Mouse (Mus musculus): ENCODE measurements around the gene Maneal. TPM values are rescaled to one million over a fixed set of nuclear protein-coding genes. Genes with fewer than 3 reads are reported as not detected.

Maneal gene
- total and polyA plus RNA-seq, 3 experiments, result 0.08 TPM; not detected in 2

- Histone ChIP-seq H3K79me2 (ENCODE audit: control insufficient read depth, insufficient read depth, low read length, poor library complexity) (no peaks in the 10 kb centered on the region), H3K4me1 (ENCODE audit: control insufficient read depth in 1 of 2, insufficient read depth in 2 of 2, low read length in 2 of 2) (no peaks in the 10 kb centered on the region), H3K4me3 (ENCODE audit: control insufficient read depth in 1 of 2, insufficient read depth in 1 of 2, low read depth in 2 of 2, low read length in 2 of 2) (no peak overlapping the region), H3K36me3 (ENCODE audit: control insufficient read depth in 1 of 2, insufficient read depth in 2 of 2, low read length in 2 of 2) (no peaks in the 10 kb centered on the region), H3K9ac (ENCODE audit: control insufficient read depth, low read depth, low read length, poor library complexity, severe bottlenecking) (no peak overlapping the region), H3K27ac (ENCODE audit: control insufficient read depth, low read depth, low read length) (no peak overlapping the region), H3K9me3 (replicated peaks; ENCODE audit: insufficient read depth, low read length) (no peaks in the 10 kb centered on the region), H3K27me3 (ENCODE audit: control insufficient read depth in 1 of 2, insufficient read depth in 2 of 2, low read length in 2 of 2) (no peaks in the 10 kb centered on the region)
- no peak for TF ChIP-seq MXI1 (IDR thresholded peaks at IDR 0.05; ENCODE audit: low read depth, low read length)
- TF ChIP-seq UBTF (IDR thresholded peaks at IDR 0.05; ENCODE audit: borderline replicate concordance, insufficient read depth, low read depth, low read length), result no peak
- no peak for TF ChIP-seq TAL1 (IDR thresholded peaks at IDR 0.05; ENCODE audit: low read length)
- TF ChIP-seq EP300 (IDR thresholded peaks at IDR 0.05; ENCODE audit: low read depth in 1 of 2, low read length in 2 of 2), result no peak
- TF ChIP-seq MYC (IDR thresholded peaks at IDR 0.05; ENCODE audit: low read depth, low read length), result no peak
- no peak for TF ChIP-seq RAD21 (IDR thresholded peaks at IDR 0.05; ENCODE audit: low read depth, low read length)
- no peak for TF ChIP-seq ETS1 (IDR thresholded peaks at IDR 0.05; ENCODE audit: low read depth, low read length)
- no peak for TF ChIP-seq TCF12 (IDR thresholded peaks at IDR 0.05; ENCODE audit: low read depth, low read length)
- TF ChIP-seq GATA1 (IDR thresholded peaks at IDR 0.05; ENCODE audit: low read depth, low read length), result no peak
- DNase-seq (ENCODE audit: low read depth, low spot score), result no peak
These were observed 36.5 kb upstream of the Maneal start for GRCm38 (mm10) chr4:124898428-124898827.

DNA sequence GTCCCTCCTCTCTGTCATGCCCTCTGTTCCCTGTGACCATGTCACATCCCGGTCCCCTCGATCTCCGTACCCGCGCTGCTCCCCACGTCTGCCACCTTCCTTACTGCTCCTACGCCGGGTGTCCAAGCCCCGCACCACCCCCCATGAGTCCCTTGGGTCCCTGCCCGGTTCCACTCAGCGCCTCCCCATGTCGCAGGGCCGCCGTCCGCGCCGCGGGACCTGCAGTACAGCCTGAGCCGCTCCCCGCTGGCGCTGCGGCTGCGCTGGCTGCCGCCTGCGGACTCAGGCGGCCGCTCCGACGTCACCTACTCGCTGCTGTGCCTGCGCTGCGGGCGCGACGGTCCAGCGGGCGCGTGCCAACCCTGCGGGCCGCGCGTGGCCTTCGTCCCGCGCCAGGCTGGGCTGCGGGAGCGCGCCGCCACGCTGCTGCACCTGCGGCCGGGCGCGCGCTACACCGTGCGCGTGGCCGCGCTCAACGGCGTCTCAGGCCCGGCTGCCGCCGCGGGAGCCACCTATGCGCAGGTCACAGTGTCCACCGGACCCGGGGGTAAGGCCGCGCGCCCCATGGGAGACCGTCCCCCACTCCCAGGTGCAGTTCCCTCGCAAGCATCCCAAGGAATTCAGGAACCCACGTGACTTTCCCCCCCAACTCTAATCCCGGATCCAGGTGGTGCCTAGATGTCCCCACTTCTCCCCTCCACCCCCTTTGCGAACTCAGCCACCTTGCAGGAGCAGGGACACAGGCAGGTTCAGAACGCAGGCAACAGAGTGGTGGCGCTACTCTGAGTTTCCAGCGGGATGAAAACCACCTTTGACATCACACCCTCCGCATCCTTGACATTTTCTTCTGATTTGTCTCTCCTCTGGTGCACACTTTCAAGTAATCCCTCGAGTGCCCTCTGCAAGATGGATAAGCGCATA, 32.8 kb upstream of the Maneal start:
- no peaks in the 10 kb centered on the region for H3K4me1 ChIP-seq (ENCODE audit: control insufficient read depth in 1 of 2, insufficient read depth in 2 of 2, low read length in 2 of 2)
- TF ChIP-seq KAT2A (conservative IDR thresholded peaks at IDR 0.05; ENCODE audit: low read depth, low read length) (no peak), ZKSCAN1 (IDR thresholded peaks at IDR 0.05; ENCODE audit: low read depth, low read length) (no peak), NRF1 (IDR thresholded peaks at IDR 0.05; ENCODE audit: insufficient read depth, low read depth, low read length, poor library complexity, severe bottlenecking) (no peak), MEF2A (IDR thresholded peaks at IDR 0.05; ENCODE audit: extremely low read depth, insufficient replicate concordance, low read depth, low read length, poor library complexity, severe bottlenecking) (no peak), CHD2 (IDR thresholded peaks at IDR 0.05; ENCODE audit: low read length) (no peak), MYC (IDR thresholded peaks at IDR 0.05; ENCODE audit: low read depth, low read length) (no peak), HCFC1 (IDR thresholded peaks at IDR 0.05; ENCODE audit: low read depth, low read length) (no peak), ZMIZ1 (IDR thresholded peaks at IDR 0.05; ENCODE audit: low read depth, low read length) (no peak)
- no peaks in the 10 kb centered on the region for H3K9me3 ChIP-seq (replicated peaks; ENCODE audit: insufficient read depth, low read length)
- H3K27me3 ChIP-seq (ENCODE audit: control insufficient read depth in 1 of 2, insufficient read depth in 2 of 2, low read length in 2 of 2), result peaks cover 0 to 2% of the 10 kb centered on the region in 2 experiments; a peak in 1 of 4 replicates
- H3K4me3 ChIP-seq (ENCODE audit: control insufficient read depth in 1 of 2, insufficient read depth in 1 of 2, low read depth in 2 of 2, low read length in 2 of 2), result no peak overlapping the region
- H3K27ac ChIP-seq (ENCODE audit: control insufficient read depth, low read depth, low read length), result no peak overlapping the region
- no peaks in the 10 kb centered on the region for H3K79me2 ChIP-seq (ENCODE audit: control insufficient read depth, insufficient read depth, low read length, poor library complexity)
- no peaks in the 10 kb centered on the region for H3K36me3 ChIP-seq (ENCODE audit: control insufficient read depth in 1 of 2, insufficient read depth in 2 of 2, low read length in 2 of 2)
- H3K9ac ChIP-seq (ENCODE audit: control insufficient read depth, low read depth, low read length, poor library complexity, severe bottlenecking), result no peak overlapping the region
- no peak for DNase-seq (ENCODE audit: low read depth, low spot score)

Measured in MEL (cell line).